Mouse (Mus musculus): ENCODE measurements around the gene Gnaq.

- TF ChIP-seq GATA1 (IDR thresholded peaks at IDR 0.05; ENCODE audit: low read length) = no peak
- no peak for TF ChIP-seq TAL1 (IDR thresholded peaks at IDR 0.05; ENCODE audit: low read length)
Observed at GRCm38 (mm10) chr19:16238512-16238911, 105.9 kb downstream of the Gnaq start.

Data from erythroblast, embryonic 14.5 days (primary cell).